Mouse (Mus musculus): ENCODE results near the gene Rhebl1.

Gene Rhebl1

GRCm38 (mm10) chr15:98914903-98915302, 20.6 kb upstream of the Rhebl1 start:
- no peak for DNase-seq (ENCODE audit: low spot score)

- no peak for DNase-seq (ENCODE audit: low spot score)
These were observed 10.4 kb upstream of the Rhebl1 start for GRCm38 (mm10) chr15:98904692-98905091.

GRCm38 (mm10) chr15:98902600-98902999, 8.3 kb upstream of the Rhebl1 start:
- no peak for DNase-seq (ENCODE audit: low spot score)

GRCm38 (mm10) chr15:98901530-98901929, 7.2 kb upstream of the Rhebl1 start:
- no peak for DNase-seq (ENCODE audit: low spot score)

GRCm38 (mm10) chr15:98897928-98898800, 3.8 kb upstream of the Rhebl1 start, which contains the start of gene Dhh:
Gene Dhh, minus strand, starts transcription at chr15:98898540.
- DNase-seq (ENCODE audit: low spot score), result no peak

GRCm38 (mm10) chr15:98897495-98897894, 3.2 kb upstream of the Rhebl1 start:
- DNase-seq (ENCODE audit: low spot score), result no peak

GRCm38 (mm10) chr15:98895635-98896589, 1.6 kb upstream of the Rhebl1 start:
- no peak for DNase-seq (ENCODE audit: low spot score)

GRCm38 (mm10) chr15:98894746-98895634, 650 bp upstream of the Rhebl1 start:
- no peak for DNase-seq (ENCODE audit: low spot score)

- no peak for DNase-seq (ENCODE audit: low spot score)
These were observed 1.3 kb downstream of the Rhebl1 start for GRCm38 (mm10) chr15:98893036-98893435.

GRCm38 (mm10) chr15:98891907-98892606, 2.3 kb downstream of the Rhebl1 start:
- DNase-seq (ENCODE audit: low spot score), result no peak

GRCm38 (mm10) chr15:98891198-98891742, 3.1 kb downstream of the Rhebl1 start:
- no peak for DNase-seq (ENCODE audit: low spot score)

GRCm38 (mm10) chr15:98887526-98887925, 6.8 kb downstream of the Rhebl1 start:
- DNase-seq (ENCODE audit: low spot score), result no peak

- DNase-seq (ENCODE audit: low spot score), result no peak
These were observed 7.5 kb downstream of the Rhebl1 start for GRCm38 (mm10) chr15:98886667-98887387.

- DNase-seq (ENCODE audit: low spot score), result no peak
These were observed 10.2 kb downstream of the Rhebl1 start for GRCm38 (mm10) chr15:98884106-98884505.

- DNase-seq (ENCODE audit: low spot score), result no peak
These were observed 10.7 kb downstream of the Rhebl1 start for GRCm38 (mm10) chr15:98883661-98884060.

GRCm38 (mm10) chr15:98881656-98882008, 12.7 kb downstream of the Rhebl1 start:
- DNase-seq (ENCODE audit: low spot score), result no peak

- peak; percentile 72 for DNase-seq (ENCODE audit: low spot score)
These were observed 13.2 kb downstream of the Rhebl1 start for GRCm38 (mm10) chr15:98880978-98881655.

- peak; percentile 59 for DNase-seq (ENCODE audit: low spot score)
These were observed 17.0 kb downstream of the Rhebl1 start for GRCm38 (mm10) chr15:98877331-98877730.
